Mouse (Mus musculus) urinary bladder, adult 18-20 months (tissue): ENCODE measurements around the gene Klrg2.
"Not testable (repeated sequence)": the region's sequence is repeated elsewhere in the genome, so short reads cannot be mapped to it uniquely, and the experiment has no call there.

Experiments
- DNase-seq, 2 experiments: peaks; one replicate each; pipeline ENCODE4 v3.0.0; 2022; ENCODE audit warnings: low spot score in 2 of 2, mixed read lengths in 2 of 2

Gene Klrg2

DNA sequence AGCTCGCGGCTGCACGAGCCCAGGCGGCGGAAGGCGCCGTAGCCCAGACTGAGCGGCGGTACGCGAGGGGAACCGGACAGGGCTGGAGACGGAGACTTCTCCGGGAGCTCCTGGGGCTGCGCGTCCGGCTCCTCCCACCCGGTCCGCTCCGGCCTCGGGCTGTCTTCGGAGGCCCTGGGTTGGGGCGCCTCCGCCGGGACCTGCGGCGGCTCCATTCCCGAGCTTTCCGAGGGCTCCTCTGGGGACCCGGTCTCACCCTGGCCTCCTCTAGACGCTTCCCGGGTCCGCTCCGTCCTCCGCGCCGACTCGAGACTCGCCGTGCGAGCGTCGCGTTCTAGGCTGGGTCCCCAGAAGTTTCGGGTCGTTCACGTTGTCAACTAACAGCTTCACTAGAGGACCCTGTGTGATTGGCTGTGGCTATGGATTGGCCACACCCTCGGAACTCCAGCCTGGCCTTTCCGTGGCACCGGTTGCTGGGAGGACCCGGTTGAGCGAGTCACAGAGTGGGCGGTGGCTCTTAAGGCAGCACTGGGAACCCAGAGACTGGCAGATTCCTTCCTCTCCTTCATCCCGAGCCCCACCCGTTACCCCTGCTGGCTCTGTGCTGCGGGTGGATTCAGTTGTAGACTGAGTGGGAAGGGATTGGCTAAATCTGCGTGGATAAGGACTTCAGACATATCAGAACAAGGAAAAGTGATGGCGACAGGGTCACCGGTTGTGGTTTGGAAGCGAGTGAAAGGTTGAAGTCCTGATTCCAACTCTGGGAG is at the start of gene Klrg2:
Klrg2 (minus strand) TSS at position 391 of the 767 bp plus-strand sequence.
- peak; percentile 64 to 76 for DNase-seq

DNA sequence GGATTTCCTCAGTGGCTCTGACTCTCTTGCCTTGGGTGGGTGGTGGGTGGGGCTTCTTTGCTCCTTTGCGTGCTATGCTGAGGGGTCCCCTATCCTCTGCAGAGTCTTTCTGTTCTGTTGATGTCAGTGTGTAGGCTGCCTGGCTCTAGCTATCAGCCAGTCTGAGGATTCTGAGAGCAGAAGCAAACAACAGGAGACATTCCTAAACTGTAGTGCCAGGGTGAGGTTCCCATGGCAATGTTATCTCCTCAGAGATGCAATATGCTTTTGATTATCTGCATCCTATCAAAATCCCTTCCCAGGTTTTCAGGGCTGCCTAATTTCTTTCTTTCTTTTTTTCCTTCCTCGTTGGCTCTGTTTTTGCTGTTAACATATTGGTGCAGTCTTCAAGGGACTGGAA is 45.5 kb upstream of the Klrg2 start:
- no peak for DNase-seq

DNA sequence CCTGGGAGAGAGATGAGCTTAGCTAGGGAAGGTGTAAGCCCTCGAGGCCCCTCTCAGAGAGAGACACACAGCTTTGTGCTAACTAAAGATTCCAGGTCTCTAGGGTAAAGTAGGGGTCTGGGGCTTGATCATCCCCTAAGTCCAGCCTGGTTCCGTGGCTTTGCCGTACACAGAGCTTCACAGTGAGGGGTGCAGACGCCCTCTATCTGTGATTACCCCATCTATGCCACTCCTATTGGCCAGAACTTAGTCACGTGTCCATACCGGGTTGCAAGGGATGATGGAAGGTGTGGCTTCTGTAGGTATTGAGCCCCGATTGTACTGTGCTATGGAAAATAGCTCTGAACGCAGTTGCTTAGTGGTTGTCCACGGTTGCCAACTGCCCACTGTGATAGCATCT is 40.6 kb upstream of the Klrg2 start:
- no peak for DNase-seq

DNA sequence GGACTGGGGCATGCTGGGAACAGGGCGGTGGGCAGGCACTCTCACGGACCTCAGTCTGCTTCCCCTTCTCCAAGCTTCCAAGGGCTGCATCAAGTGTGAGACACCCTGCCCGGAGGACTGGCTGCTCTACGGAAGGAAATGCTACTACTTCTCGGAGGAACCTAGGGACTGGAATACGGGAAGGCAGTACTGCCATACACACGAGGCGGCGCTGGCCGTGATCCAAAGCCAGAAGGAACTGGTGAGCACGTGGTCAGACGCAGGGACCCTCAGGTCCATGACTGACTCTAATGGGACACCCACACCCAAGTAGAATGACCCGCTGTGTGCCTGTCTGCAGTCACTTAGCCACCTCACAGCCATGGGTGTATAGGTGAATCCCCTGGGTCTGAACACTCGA is 39.7 kb upstream of the Klrg2 start:
- DNase-seq, result no peak

DNA sequence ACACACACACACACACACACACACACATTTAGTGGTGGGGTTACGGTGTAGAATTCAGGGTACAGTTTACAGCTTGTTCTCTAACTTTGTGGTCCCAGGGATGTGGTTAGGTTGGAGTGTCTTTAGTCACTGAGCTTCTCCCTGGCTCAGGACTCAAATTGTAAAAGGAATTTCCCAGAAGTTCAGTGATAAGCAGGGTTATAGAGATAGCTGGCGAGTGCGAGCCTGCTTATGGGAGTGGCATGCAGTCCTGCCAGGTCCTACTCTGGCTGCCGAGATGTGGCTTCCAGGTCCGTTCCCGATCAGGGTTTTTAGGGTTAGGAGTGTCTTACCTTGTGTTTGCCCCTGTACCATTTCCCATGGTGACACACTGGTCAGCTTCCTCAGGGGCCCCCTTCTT is 39.2 kb upstream of the Klrg2 start:
- DNase-seq, result no peak

DNA sequence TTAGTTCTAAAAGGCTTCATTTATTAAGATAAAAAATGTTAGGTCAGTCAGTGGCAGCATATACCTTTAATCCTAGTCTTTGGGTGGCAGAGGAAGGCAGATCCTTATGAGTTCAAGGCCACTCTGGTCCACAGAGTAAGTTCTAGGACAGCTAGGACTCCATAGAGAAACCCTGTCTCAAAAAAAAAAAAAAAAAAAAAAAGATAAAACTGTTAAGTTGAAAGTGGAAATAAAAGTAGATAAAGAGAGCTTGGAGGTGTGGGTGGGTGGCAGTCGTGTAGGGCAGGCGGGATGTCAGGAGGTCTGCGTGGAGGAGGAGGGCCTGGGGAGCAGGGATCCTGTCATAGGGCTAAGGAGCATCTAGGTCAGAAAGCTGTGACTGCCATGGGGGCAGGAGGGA is 35.0 kb upstream of the Klrg2 start:
- DNase-seq, result no peak

DNA sequence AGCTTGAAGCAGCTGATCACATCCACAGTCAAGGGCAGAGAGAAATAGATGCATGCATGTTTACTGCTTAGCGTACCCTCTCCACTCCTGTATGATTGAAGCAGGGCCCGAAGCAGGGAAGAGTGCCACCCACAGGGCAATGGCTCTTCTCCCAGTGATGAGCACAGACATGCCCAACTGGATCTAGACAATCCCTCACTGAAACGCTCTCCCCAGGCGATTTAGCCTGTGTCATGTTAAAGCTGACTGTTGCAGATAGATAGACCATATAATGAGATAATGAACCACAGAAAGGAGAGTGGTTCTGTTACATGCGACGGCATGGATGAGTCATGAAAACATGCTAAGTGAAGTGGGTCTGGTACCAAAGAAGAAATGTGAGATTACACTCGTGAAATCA is 34.2 kb upstream of the Klrg2 start:
- DNase-seq, result no peak

DNA sequence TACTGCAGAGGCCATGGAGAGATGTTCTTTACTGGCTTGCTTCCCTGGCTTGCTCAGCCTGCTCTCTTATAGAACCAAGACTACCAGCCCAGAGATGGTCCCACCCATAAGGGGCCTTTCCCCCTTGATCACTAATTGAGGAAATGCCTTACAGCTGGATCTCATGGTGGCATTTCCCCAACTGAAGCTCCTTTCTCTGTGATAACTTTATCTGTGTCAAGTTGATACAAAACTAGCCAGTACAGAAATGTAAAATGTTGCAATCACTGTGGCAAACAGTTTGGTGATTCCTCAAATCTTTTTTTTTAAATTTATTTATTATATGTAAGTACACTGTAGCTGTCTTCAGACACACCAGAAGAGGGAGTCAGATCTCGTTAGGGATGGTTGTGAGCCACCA is 33.4 kb upstream of the Klrg2 start:
- not testable (repeated sequence) for DNase-seq

DNA sequence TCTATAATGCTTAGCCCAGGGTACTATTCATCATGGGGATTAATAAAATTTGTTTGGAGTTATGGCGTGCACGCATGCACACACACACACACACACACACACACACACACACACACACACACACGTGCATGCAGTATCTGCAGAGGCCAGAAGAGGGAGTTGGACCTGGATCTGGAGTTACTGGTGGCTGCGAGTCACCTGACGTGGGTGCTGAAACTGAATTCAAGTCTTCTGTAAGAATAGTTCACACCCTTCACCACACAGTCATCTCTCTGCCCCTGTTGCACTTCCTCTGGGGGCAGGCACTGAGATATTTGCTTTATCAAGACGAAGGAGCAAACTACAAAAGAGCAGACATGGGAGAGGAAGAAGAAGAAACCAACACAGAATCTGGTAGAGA is 32.5 kb upstream of the Klrg2 start:
- DNase-seq, result no peak

DNA sequence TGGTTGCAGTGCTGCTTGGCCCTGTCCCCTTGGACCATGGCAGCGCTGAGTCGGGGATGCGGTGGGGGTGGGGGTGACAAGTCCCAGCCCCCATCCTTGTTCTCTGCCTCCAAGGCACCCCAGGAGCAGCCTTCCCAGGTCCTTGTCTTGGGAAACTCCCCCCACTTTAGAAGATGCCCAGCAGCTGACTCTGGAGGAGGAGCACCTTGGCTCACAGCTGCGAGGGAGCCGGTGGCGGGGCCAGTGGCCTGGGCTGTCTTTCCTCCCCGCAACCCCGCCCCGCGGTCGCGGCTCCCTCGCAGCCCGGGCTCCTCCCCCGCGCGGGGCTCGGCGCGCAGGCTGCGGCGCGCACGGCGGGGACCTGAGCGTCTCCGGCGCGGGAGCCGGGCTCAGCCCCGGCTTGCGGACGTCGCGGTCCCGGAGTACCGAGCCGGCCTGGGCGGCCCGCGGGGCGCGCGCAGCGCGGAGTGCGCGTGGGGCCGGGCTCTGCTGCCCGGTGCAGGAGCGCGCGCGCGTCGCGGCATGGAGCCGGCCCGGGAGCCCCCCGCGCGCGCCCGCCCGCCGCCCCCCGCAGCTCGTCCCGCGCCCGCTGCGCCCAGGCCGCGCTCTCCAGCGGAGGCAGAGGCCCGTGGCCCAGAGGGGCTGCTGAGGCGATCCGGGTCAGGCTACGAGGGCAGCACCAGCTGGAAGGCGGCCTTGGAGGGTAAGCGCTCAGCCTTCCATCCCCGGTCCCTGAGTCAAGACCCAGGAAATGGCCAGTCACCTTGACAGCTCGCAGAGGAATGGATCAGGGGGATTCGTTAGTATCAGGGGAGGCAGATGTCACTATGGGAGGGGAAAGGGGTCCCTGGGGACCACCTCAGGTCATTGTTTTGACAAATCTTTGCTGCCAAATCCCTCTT is 25.9 kb upstream of the Klrg2 start, which contains the start of gene Clec2l:
Clec2l (plus strand) TSS at position 356 of the 902 bp plus-strand sequence.
- no peak for DNase-seq

DNA sequence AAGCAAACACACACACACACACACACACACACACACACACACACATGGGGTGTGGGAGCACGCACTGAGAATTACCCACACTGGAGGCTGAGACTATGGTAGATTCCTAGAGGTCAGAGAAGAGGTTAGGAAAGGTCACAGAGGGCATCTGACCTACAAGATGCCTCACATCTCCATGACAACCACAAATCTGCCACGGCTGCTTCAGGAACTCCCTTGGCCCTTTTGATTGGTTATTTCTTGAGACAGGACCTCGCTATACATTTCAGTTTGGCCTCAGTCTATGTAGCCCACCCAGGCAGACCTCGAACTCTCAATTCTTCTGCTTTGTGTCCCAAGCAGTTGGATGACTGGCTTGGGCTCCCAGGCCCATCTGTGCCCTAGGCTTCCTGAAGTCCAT is 24.6 kb upstream of the Klrg2 start:
- no peak for DNase-seq

DNA sequence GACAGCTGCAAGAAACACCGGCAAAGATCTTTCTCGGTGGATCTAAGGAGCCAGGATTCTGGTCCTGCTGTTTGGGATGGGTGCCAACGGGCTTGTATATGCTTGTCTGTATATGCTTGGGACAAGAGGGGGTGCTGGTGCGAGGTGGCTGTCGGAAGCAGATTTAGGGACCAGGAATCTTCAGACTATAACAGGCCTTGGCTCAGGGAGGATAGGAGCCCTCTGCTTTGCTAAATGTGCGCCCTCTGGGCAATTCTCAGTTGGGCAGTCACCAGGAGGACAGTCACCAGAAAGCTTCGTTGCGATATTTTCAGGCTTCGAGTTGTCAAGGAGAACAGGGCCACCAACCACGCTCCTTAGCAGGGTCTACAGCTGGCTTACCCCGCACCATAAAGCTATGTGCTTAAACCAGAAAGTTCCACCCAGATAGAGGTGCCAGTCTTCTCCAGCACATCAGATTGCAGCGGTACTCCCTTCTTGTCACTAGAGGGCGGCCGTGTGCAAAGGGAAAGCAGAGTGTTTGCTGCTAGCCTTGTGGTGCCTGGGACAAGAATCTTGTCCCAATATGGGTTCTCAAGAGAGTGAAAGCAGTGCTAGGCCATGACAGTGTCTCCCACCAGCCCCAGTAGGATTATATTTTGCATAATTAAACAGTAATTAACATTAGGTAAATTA is 13.4 kb upstream of the Klrg2 start:
- peak; percentile 26 to 41 for DNase-seq

DNA sequence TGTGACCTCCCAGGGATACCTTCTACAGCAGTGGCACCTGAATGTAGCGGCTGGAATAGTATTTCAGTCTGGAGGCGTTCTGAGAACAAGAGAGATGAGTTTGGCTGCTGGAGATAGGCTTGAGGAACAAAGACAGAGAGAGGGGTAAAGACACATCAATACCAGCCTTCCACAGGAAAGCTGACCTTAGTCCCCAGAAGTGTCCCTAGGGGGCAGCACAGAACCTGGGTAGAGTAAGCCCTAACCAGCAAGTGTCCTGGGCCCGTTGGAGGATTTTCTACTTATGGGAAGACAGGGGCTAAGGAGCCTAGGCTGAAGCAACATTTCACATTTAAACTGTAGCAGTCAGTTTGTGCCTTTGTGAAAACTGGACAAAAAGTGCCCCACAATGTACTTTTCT is 12.5 kb upstream of the Klrg2 start:
- DNase-seq, result no peak

DNA sequence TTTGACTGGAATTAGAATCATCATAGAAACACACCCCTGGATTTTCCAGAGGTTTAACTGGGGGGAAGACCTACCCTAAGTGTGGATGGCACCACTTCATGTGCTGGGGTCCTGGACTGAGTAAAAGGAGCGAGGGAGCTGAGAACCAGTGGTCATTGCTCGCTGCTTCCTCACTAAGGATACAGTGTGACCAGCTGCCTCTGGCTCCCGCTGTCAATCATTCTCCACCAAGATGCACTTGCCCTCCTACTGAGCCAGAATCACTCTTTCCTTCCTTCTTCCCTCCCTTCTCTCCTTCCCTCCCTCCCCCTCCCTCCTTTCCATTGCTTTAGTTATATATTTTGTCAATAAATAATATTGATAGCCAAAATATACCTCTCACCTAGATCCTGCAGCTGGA is 6.0 kb upstream of the Klrg2 start:
- no peak for DNase-seq

DNA sequence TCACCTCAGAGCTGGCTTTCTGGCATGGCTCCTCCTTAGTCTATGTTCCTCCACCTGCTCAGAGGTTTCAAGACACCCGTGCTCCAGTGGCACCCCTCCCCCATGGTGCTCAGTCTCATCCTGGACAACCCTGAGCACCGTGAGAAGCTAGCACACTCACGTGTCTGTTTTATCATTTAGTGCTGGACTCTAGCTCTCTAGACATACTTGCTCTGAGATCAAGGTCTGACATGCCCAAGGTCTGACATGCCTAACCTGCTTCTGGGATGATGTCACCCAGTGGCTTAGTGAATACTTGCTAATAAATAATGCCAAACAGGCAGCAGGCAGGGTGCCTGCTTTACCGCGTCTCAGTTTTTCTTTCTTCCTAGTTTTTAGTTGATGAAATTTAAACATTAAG is 5.6 kb upstream of the Klrg2 start:
- DNase-seq, result peak in 1 of 2 experiments; percentile 29

DNA sequence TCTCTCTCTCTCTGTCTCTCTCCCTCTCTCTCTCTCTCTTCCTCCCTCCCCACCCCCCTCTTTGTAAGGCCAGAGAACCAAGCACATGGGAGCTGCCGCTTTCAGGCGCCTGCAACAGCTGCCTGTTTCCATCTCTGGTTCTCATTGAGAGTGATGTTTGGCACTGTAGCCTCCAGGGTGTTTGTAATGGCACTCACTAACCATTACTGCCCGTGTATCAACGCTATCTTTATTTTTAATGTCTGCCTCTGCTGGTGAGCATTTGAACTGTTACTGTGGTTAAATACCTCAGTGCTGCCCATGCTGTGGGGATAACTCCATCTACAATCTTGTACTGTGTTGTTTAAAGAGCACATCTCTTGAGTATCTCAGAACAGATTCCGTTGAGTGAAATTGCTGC is 4.6 kb upstream of the Klrg2 start:
- no peak for DNase-seq

DNA sequence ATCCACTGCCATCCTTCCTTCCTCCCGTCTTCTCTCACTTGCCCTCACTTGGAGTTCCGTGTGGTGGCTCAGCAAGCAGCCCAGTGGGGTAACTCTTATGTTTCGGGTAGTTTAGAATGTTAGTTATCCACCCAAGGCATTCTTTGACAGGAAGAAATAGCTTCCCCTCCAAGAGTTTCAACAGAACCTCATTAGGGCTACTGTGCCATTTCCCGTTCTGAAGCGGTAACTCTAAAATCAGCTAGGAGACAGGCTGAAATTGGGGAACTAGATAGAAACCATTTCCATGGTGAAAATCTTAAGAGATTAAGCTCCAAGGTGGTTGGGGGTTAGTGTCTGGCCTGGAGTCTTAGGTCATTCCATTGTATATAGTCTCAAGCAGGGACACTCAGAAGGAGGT is 4.2 kb upstream of the Klrg2 start:
- no peak for DNase-seq

DNA sequence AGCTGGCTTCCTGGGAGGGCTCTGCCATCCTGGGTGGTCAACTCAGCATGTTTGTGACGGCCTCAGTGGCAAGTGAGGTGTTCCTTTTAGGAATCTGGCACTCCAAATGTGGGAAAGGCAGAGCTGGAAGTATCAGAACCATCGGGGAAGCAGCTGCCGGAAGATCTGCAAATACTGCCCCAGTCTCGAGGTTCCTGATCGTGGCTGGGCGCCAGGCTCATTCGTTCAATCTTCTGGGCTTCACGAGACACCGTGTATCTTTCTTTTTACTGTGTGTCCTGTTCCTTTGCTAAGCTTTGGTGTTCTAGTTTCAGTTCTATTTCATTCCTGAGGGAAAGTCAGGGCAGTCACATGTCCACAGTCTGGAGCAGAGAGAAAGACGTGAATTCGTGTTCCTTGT is 3.4 kb upstream of the Klrg2 start:
- DNase-seq, result no peak

DNA sequence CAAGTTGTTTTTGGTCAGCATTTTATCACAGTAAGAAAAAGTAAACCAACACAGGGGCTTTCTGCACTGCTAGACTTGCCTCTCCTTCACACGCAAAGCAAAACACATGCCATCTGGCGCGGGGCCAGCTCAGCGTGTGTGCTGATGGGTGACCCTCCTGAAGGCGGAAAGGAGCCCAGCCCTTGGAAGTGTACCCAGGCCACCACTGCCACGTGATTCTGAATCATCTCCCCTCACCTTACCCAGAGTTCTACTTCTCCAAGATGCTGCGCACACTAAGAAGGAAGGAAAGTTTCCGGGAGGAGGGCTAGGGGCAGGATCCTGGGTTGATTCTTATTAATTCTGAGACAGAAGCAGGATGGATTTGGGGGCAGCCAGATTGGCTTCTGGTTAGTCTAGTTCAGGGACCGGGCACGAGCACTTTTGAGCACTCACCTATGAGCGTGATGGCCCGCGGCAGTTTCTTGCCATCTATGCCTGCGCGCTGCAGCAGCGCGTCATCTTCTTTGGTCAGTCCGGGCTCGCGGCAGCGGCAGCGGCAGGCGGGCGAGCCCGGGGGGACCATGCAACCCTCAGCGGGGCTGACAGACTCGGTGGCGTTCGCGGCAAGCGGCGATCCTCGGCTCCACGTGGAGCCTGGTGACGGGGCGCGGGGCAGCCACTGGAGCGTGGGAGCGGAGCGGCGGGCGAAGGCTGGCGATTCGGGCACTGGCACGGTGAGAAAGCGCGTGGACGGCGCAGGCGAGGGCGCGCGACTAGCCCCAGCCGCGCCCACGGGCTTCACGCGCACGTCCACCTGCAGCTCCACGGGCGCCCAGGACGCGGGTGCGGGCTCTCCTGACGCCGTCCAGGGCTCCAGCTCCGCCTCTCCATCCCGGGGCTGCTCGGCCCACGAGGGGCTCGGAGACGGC is 846 bp downstream of the Klrg2 start:
- peak; percentile 33 to 50 for DNase-seq

DNA sequence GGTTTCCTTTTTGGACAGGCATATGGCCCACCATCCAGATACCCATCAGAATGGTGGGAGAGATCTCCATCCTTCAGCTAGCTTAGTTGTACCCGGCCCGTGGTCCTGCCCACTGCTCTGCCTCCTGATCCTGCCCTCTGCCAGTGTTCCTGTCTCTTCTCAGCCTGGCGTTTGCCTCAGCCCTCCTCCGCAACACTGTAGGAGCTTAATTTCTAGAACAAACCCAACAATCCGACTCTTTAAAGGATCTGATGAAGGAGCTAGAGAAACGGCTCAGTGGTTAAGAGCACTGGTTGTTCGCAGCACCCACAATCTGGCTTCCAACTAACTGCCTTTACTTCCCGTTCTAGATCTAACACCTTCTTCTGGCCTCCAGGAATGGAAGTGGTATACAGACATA is 2.6 kb downstream of the Klrg2 start:
- no peak for DNase-seq

DNA sequence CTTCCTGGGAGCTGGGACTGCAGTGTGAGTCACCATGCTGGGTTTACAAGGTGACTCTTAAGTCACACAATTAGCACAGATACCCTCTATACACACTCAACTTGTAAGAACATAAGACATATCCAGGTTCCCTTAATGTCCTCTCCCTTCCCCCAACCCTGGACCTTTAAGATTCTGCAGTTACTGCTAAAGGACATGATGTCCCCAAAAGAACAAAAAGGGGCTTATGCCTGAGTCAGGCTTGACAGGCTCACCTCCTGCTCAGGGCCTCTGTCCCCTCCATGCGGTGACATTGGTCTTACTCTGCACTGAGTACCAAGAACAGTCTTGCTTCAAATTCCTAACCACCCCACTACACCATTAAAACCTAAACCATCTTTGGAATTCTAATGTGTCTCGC is 4.2 kb downstream of the Klrg2 start:
- no peak for DNase-seq
